Mouse (Mus musculus): ENCODE results near the gene Prss48.
"Not testable (repeated sequence)": the region's sequence is repeated elsewhere in the genome, so short reads cannot be mapped to it uniquely, and the experiment has no call there.

The Prss48 gene

DNA sequence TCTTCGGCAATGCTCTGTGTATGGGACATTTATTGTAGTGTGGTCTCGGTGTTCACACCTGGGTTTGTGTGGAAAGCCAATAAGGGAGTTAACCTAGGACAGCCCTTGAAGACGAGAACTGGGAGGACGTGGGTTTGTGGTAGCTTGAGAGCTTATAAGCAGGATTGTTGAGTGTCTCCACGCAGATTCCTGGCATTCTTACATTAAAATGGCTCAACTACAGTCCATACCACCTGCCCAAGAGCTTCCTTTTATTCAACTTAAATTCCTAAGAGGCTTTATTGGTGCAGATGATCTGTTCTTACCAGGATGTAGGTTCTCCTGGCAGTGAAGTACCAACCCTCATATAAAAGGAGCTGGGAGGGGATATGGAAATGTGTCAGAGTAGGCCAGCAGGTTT lies 649 bp upstream of the Prss48 start:
- DNase-seq = no peak

DNA sequence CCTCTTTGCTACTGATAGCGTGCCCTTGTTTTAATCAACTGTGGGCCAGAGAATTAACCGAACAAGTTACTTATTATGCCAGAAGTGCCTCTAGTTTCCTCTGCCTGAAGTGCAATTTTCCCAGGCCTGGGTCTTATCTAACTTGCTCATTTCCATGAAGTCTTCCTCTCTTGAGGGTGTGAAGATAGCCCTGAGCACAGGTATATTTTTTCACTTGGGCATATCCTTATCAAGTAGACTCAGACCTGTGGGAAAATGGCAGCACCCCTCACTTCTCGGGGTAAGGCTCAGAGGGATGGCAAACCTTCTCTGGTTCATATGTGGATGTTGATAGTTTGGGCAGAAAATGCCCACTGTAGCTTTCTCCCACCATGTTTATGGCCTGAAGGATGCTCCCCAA lies 1.0 kb downstream of the Prss48 start:
- peak; percentile 22 for DNase-seq

GRCm38 (mm10) chr3:85994645-85995044 lies 7.6 kb downstream of the Prss48 start:
- DNase-seq = no peak

DNA sequence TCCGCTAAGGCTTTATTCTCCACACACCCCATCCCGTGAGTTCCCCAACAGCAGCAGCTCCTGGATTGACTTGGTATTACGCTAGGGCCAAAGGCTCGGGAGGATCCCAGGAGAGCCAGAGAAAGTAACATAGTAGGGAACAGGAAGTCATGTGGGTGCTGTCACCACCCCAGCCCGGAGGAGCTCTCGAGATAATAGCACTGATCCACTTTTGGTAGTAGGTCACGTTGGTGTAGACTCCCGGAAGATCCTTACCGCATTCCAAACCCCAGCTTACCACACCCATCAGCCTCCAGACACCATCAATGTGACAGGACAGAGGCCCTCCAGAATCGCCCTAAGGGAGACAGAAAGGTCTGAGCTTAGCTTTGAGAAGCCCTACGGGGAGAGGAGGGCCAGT lies 8.5 kb downstream of the Prss48 start:
- peak; percentile 35 for DNase-seq

- peak; percentile 81 for DNase-seq
Measured at GRCm38 (mm10) chr3:85991802-85992156, 10.5 kb downstream of the Prss48 start.

GRCm38 (mm10) chr3:85991140-85991801 lies 11.0 kb downstream of the Prss48 start:
- no peak for DNase-seq

GRCm38 (mm10) chr3:85987225-85987624 lies 15.1 kb downstream of the Prss48 start:
- no peak for DNase-seq

GRCm38 (mm10) chr3:85984537-85984936 lies 17.8 kb downstream of the Prss48 start:
- no peak for DNase-seq

- DNase-seq = not testable (repeated sequence)
Measured at GRCm38 (mm10) chr3:85981761-85982160, 20.5 kb downstream of the Prss48 start.

DNA sequence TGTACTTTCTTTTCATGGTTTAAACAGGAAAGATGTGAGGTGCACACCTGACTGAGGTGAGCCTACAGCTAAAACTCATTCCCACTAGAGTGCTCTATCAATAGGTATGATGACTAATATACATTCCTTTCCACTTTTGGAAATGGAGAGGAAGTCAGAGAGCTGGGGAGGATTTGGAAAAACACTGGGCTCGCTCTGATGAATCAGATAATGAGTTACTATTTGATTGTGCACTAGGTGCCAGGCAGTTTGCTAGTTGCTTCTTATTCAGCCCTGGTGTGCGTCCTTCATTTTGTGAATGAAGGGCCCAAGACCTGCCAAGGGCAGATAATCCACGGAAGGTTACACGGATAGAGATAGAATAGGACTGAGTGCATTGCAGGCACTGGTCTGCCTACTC lies 22.3 kb downstream of the Prss48 start:
- no peak for DNase-seq

DNA sequence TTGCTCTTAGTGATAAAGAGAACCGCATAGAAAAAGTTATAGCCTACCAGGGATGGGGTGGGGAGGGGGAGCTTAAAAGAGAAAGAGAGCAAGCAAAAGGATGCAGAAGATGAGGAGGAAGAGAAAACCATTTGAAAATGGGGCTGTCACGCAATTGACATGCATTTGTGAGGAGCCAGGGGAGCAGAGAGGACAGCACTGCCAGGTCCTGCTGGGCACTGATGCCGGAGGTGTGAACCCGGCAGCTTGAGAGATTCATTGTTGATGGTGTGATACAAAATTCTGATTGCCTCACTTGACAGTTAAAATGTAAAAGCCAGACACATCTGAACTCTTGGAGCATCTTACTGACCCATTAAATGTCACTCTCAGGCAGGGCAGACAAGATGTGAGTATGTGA lies 27.8 kb downstream of the Prss48 start:
- DNase-seq = no peak

GRCm38 (mm10) chr3:85973376-85974140 lies 28.7 kb downstream of the Prss48 start:
- DNase-seq = no peak

- peak; percentile 54 for DNase-seq
Measured at GRCm38 (mm10) chr3:85971599-85971975, 30.7 kb downstream of the Prss48 start.

DNA sequence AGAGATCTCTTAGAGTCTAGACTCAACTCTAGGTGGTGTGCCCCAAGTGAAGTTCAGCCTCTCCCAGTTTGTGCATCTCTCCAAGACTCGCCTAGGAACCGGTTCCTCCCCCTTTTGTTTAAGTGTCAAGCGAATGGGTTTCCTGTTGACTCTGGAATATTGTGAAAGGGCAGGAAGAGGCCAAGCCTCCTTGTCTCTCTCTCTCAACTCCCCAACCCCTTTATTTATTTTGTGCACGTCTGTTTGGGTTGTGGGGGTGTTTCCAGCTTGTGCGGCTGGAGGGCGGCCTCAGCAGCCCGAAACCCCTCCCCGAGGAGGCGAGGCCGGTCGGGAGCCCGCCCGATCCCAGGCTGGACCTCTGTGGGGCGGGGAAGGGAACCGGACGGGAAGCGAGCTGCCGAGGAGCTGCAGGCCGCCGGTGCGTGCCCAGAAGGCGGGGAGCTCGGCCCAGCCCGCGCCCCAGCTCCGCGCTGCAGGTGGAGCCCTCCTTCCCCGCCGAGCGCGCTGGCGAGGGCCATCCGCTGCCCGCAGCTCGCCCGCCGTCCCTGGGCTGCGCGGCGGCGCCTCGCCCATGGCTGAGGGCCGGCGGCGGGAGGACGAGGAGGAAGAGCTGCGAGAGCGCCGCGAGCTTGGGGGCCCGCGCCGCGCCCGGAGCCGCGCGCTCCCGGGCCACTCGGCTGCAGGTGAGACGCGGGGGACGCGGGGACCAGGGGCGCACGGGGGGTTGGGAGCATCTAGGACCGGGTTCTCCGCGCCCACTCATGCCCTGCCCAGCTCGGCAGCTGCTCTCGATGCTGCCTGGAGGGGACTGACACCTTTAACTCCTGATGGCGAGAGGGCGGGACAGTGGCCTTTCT lies 31.3 kb downstream of the Prss48 start, which contains the start of gene Sh3d19:
TSS of gene Sh3d19 (plus strand) at position 368 of the 857 bp plus-strand sequence.
- DNase-seq = peak; percentile 81

- DNase-seq = no peak
Measured at GRCm38 (mm10) chr3:85969040-85969439, 33.3 kb downstream of the Prss48 start.

- DNase-seq = no peak
Measured at GRCm38 (mm10) chr3:85965479-85965878, 36.8 kb downstream of the Prss48 start.

- DNase-seq = no peak
Measured at GRCm38 (mm10) chr3:85961134-85961533, 41.2 kb downstream of the Prss48 start.

- no peak for DNase-seq
Measured at GRCm38 (mm10) chr3:85959669-85960068, 42.6 kb downstream of the Prss48 start.

DNA sequence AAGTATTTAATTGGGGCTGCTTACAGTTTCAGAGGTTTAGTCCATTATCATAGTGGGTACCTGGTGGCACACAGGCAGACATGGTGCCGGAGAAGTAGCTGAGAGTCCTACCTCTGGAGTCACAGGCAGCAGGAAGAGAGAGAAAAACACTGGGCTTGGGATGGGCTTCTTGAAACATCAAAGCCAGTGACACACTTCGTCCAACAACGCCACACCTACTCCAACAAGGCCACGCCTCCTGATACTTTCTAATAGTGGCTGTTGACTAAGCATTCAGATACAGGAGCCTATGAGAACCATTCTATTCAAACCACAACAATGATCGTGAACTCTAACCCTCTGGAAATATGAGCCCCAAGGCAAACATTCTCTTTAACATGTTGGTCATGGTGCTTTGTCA lies 46.6 kb downstream of the Prss48 start:
- DNase-seq = no peak

GRCm38 (mm10) chr3:85955269-85955668 lies 47.0 kb downstream of the Prss48 start:
- no peak for DNase-seq

- no peak for DNase-seq
Measured at GRCm38 (mm10) chr3:85952696-85953283, 49.5 kb downstream of the Prss48 start.

GRCm38 (mm10) chr3:85950914-85951313 lies 51.4 kb downstream of the Prss48 start:
- no peak for DNase-seq

Data from liver (tissue).